Mouse (Mus musculus) forebrain, embryonic 10.5 days (tissue): ENCODE measurements around the gene Cdh16. TPM values are rescaled to one million over a fixed set of nuclear protein-coding genes. Genes with fewer than 3 reads are reported as not detected.
A peak's percentile ranks its signal among the peaks of the same experiment; 100 is the strongest.
"Not testable (repeated sequence)": the region's sequence is repeated elsewhere in the genome, so short reads cannot be mapped to it uniquely, and the experiment has no call there.

ENCODE experiments used
- DNase-seq: peaks from one replicate; pipeline ENCODE4 v3.0.0-alpha.2; 2017; ENCODE audit warnings: low spot score; ENCODE audit errors: extremely low spot score
- H3K27ac ChIP-seq: fragments of 300-500 bp; sonication (generic); 2 replicates; pipeline ENCODE4 v1.5.1; 2016; ENCODE audit warnings: mild to moderate bottlenecking
- H3K27me3 ChIP-seq: fragments of 300-500 bp; sonication (generic); 2 replicates; pipeline ENCODE4 v1.6.1; 2016; ENCODE audit warnings: mild to moderate bottlenecking; ENCODE audit not compliant: poor library complexity, severe bottlenecking
- H3K36me3 ChIP-seq: fragments of 300-500 bp; sonication (generic); replicated peaks from 2 replicates; pipeline ENCODE4 v1.6.1; 2016; ENCODE audit warnings: mild to moderate bottlenecking, moderate library complexity
- H3K4me1 ChIP-seq: fragments of 300-500 bp; sonication (generic); 2 replicates; pipeline ENCODE4 v1.6.1; 2016
- H3K4me3 ChIP-seq: fragments of 300-500 bp; sonication (generic); 2 replicates; pipeline ENCODE4 v1.5.1; 2016; ENCODE audit warnings: mild to moderate bottlenecking, moderate library complexity
- H3K9me3 ChIP-seq: fragments of 300-500 bp; sonication (generic); 2 replicates; pipeline ENCODE4 v1.6.1; 2016; ENCODE audit warnings: mild to moderate bottlenecking, moderate library complexity
- WGBS: fragments of 180-500 bp; shearing (Covaris S2); methylation state at CpG from one replicate; pipeline ENCODE4 v1.1.7; 2016; 5-methylcytosine and 5-hydroxymethylcytosine counted together
- polyA plus RNA-seq: library from polyadenylated mRNA; unstranded; fragments of >200 nt; fragmentation: Nextera tagmentation; extraction: Ambion mirVana; gene quantifications from 2 replicates; pipeline ENCODE4 v1.2.1, GENCODE M21; 2016

Gene Cdh16
- polyA plus RNA-seq, result not detected in 2 replicates

- Histone ChIP-seq H3K27ac (no peak within 1 kb of the TSS), H3K36me3 (no peaks in the 10 kb centered on the region), H3K4me1 (no peaks in the 10 kb centered on the region), H3K27me3 (peaks cover 13% of the 10 kb centered on the region), H3K9me3 (no peaks in the 10 kb centered on the region), H3K4me3 (no peak within 1 kb of the TSS)
- no peak for DNase-seq
- WGBS, result 83% methylated on average over 6 of the region's 6 CpGs
Measured at GRCm38 (mm10) chr8:104624161-104624560, at the start of gene Cdh16. TSS of gene Cdh16 (minus strand) at chr8:104624396.

GRCm38 (mm10) chr8:104655614-104656013, 31.4 kb upstream of the Cdh16 start:
- Histone ChIP-seq H3K27me3 (no peaks in the 10 kb centered on the region), H3K36me3 (no peaks in the 10 kb centered on the region), H3K4me1 (no peaks in the 10 kb centered on the region), H3K9me3 (no peaks in the 10 kb centered on the region), H3K27ac (no peak overlapping the region), H3K4me3 (no peak overlapping the region)
- DNase-seq, result no peak
- 78% methylated on average over 4 of the region's 4 CpGs for WGBS

GRCm38 (mm10) chr8:104654984-104655383, 30.8 kb upstream of the Cdh16 start:
- Histone ChIP-seq H3K27ac (no peak overlapping the region), H3K9me3 (no peaks in the 10 kb centered on the region), H3K4me1 (no peaks in the 10 kb centered on the region), H3K27me3 (no peaks in the 10 kb centered on the region), H3K36me3 (no peaks in the 10 kb centered on the region), H3K4me3 (no peak overlapping the region)
- WGBS, result 4% methylated on average over 3 of the region's 3 CpGs
- DNase-seq, result peak; percentile 58

- 76% methylated on average over 3 of the region's 3 CpGs for WGBS
- DNase-seq, H3K4me3 ChIP-seq, H3K9me3 ChIP-seq, H3K36me3 ChIP-seq, H3K27ac ChIP-seq, H3K27me3 ChIP-seq: not testable (repeated sequence)
- peaks cover 21% of the 10 kb centered on the region for H3K4me1 ChIP-seq
Measured at GRCm38 (mm10) chr8:104644187-104644586, 20.0 kb upstream of the Cdh16 start.

- Histone ChIP-seq H3K27me3 (no peaks in the 10 kb centered on the region), H3K36me3 (peaks cover 22% of the 10 kb centered on the region), H3K4me1 (peaks cover 21% of the 10 kb centered on the region), H3K9me3 (no peaks in the 10 kb centered on the region), H3K4me3 (peak overlapping the region; percentile 88), H3K27ac (peak overlapping the region; percentile 90)
- DNase-seq, result no peak
- 77% methylated on average over 6 of the region's 6 CpGs for WGBS
Measured at GRCm38 (mm10) chr8:104642324-104642654, 18.1 kb upstream of the Cdh16 start.

- peak; percentile 86 for DNase-seq
- H3K9me3 ChIP-seq, result no peaks in the 10 kb centered on the region
- no peaks in the 10 kb centered on the region for H3K27me3 ChIP-seq
- peak within 1 kb of the TSS; percentile 88 for H3K4me3 ChIP-seq
- peak within 1 kb of the TSS; percentile 90 for H3K27ac ChIP-seq
- WGBS, result under 1% methylated on average over 66 of the region's 66 CpGs
- H3K36me3 ChIP-seq, result peaks cover 24% of the 10 kb centered on the region
- peaks cover 21% of the 10 kb centered on the region for H3K4me1 ChIP-seq
Measured at GRCm38 (mm10) chr8:104641426-104642323, 17.5 kb upstream of the Cdh16 start, which contains the start of gene Ciao2b. TSS of gene Ciao2b (minus strand) at chr8:104641965.

- peak overlapping the region; percentile 90 for H3K27ac ChIP-seq
- peaks cover 21% of the 10 kb centered on the region for H3K4me1 ChIP-seq
- DNase-seq, result no peak
- WGBS, result 16% methylated on average over 25 of the region's 25 CpGs
- H3K4me3 ChIP-seq, result peak overlapping the region; percentile 88
- peaks cover 24% of the 10 kb centered on the region for H3K36me3 ChIP-seq
- no peaks in the 10 kb centered on the region for H3K27me3 ChIP-seq
- no peaks in the 10 kb centered on the region for H3K9me3 ChIP-seq
Measured at GRCm38 (mm10) chr8:104640831-104641370, 16.7 kb upstream of the Cdh16 start.

- Histone ChIP-seq H3K36me3 (peaks cover 27% of the 10 kb centered on the region), H3K27me3 (no peaks in the 10 kb centered on the region), H3K9me3 (no peaks in the 10 kb centered on the region), H3K4me1 (peaks cover 21% of the 10 kb centered on the region), H3K27ac (no peak overlapping the region), H3K4me3 (peak overlapping the region; percentile 88)
- 86% methylated on average over 7 of the region's 7 CpGs for WGBS
- no peak for DNase-seq
Measured at GRCm38 (mm10) chr8:104640241-104640640, 16.0 kb upstream of the Cdh16 start.

GRCm38 (mm10) chr8:104638010-104638409, 13.8 kb upstream of the Cdh16 start:
- Histone ChIP-seq H3K4me3 (no peak overlapping the region), H3K36me3 (peaks cover 32% of the 10 kb centered on the region), H3K4me1 (peaks cover 23% of the 10 kb centered on the region), H3K27me3 (no peaks in the 10 kb centered on the region), H3K9me3 (no peaks in the 10 kb centered on the region), H3K27ac (no peak overlapping the region)
- 90% methylated on average over 6 of the region's 6 CpGs for WGBS
- no peak for DNase-seq

GRCm38 (mm10) chr8:104635004-104635710, 11.0 kb upstream of the Cdh16 start:
- Histone ChIP-seq H3K36me3 (peaks cover 32% of the 10 kb centered on the region), H3K9me3 (no peaks in the 10 kb centered on the region), H3K4me3 (no peak overlapping the region), H3K4me1 (peaks cover 31% of the 10 kb centered on the region), H3K27ac (no peak overlapping the region), H3K27me3 (peaks cover 25% of the 10 kb centered on the region)
- DNase-seq, result no peak
- WGBS, result 89% methylated on average over 3 of the region's 3 CpGs

- 76% methylated on average over 9 of the region's 9 CpGs for WGBS
- H3K27ac ChIP-seq, result no peak overlapping the region
Measured at GRCm38 (mm10) chr8:104633156-104633744, 9.1 kb upstream of the Cdh16 start.

GRCm38 (mm10) chr8:104632486-104632885, 8.3 kb upstream of the Cdh16 start:
- no peak for DNase-seq
- peaks cover 28% of the 10 kb centered on the region for H3K4me1 ChIP-seq
- peaks cover 12% of the 10 kb centered on the region; the same call in 1 of the 2 replicates for H3K36me3 ChIP-seq
- no peak overlapping the region for H3K4me3 ChIP-seq
- no peaks in the 10 kb centered on the region for H3K9me3 ChIP-seq
- 75% methylated on average over 6 of the region's 6 CpGs for WGBS
- H3K27ac ChIP-seq, result no peak overlapping the region
- peaks cover 47% of the 10 kb centered on the region for H3K27me3 ChIP-seq

More at GRCm38 (mm10) chr8:104633156-104633744, 9.1 kb upstream of the Cdh16 start:
- H3K4me1 ChIP-seq, result peaks cover 28% of the 10 kb centered on the region
- H3K4me3 ChIP-seq, result no peak overlapping the region
- peaks cover 44% of the 10 kb centered on the region for H3K27me3 ChIP-seq
- DNase-seq, result no peak
- H3K9me3 ChIP-seq, result no peaks in the 10 kb centered on the region
- H3K36me3 ChIP-seq, result peaks cover 18% of the 10 kb centered on the region
